Mouse (Mus musculus) small intestine, adult 2 months (tissue): ENCODE measurements at regions not wholly inside any gene's neighbourhood (a gene's known extent, or its start where the extent isn't known, plus 50 kb on each side); places are given as distances from the start of the nearest gene placed in this dataset.

Source experiments
- H3K27ac ChIP-seq: fragments of 200-500 bp; 2 replicates; pipeline ENCODE4 v1.5.1; 2012; ENCODE audit warnings: low read depth, low read length, control low read depth, inconsistent platforms; ENCODE audit not compliant: insufficient read depth
- H3K27me3 ChIP-seq: fragments of 200-500 bp; 2 replicates; pipeline ENCODE4 v1.6.1; 2012; ENCODE audit warnings: mild to moderate bottlenecking, moderate library complexity, low read length, inconsistent platforms; ENCODE audit not compliant: control insufficient read depth, insufficient read depth
- H3K36me3 ChIP-seq: fragments of 200-500 bp; 2 replicates; pipeline ENCODE4 v1.6.1; 2012; ENCODE audit warnings: mild to moderate bottlenecking, low read length, control low read depth, inconsistent platforms; ENCODE audit not compliant: control insufficient read depth, insufficient read depth
- H3K4me1 ChIP-seq: fragments of 200-500 bp; 2 replicates; pipeline ENCODE4 v1.6.1; 2012; ENCODE audit warnings: low read length, inconsistent platforms, mixed read lengths; ENCODE audit not compliant: control insufficient read depth, insufficient read depth, insufficient read length
- H3K4me3 ChIP-seq: fragments of 200-500 bp; 2 replicates; pipeline ENCODE4 v1.5.1; 2012; ENCODE audit warnings: low read depth, mild to moderate bottlenecking, control low read depth, inconsistent platforms, low read length, moderate library complexity
- CTCF ChIP-seq: fragments of 200-500 bp; IDR thresholded peaks from 2 replicates; pipeline ENCODE4 v1.5.1; 2012; ENCODE audit warnings: low read depth, mild to moderate bottlenecking, control low read depth, inconsistent platforms, low read length, moderate library complexity, mixed read lengths; ENCODE audit not compliant: insufficient replicate concordance, insufficient read length; ENCODE audit errors: extremely low read depth
- POLR2A ChIP-seq: fragments of 200-500 bp; IDR thresholded peaks from 2 replicates; pipeline ENCODE4 v1.6.1; 2012; ENCODE audit warnings: low read depth, mild to moderate bottlenecking, control low read depth, inconsistent platforms, low read length, moderate library complexity
- WGBS: fragments of 180-500 bp; shearing (Covaris S2); methylation state at CpG from one replicate; pipeline ENCODE4 v1.1.7; 2018; 5-methylcytosine and 5-hydroxymethylcytosine counted together

GRCm38 (mm10) chr14:99487981-99488380, 189.5 kb downstream of the Klf5 start:
- Histone ChIP-seq H3K4me1 (peaks cover 6% of the 10 kb centered on the region; the same call in 1 of the 2 replicates), H3K27me3 (no peaks in the 10 kb centered on the region), H3K27ac (no peak overlapping the region), H3K36me3 (no peaks in the 10 kb centered on the region), H3K4me3 (no peak overlapping the region)
- 40% methylated on average over 6 of the region's 6 CpGs for WGBS
- no peak for TF ChIP-seq POLR2A
- no peak for TF ChIP-seq CTCF

- 23% methylated on average over 4 of the region's 4 CpGs for WGBS
- Histone ChIP-seq H3K27ac (peak overlapping the region; percentile 100), H3K4me1 (peaks cover 8% of the 10 kb centered on the region; the same call in 1 of the 2 replicates), H3K4me3 (no peak overlapping the region), H3K36me3 (no peaks in the 10 kb centered on the region), H3K27me3 (no peaks in the 10 kb centered on the region)
- no peak for TF ChIP-seq POLR2A
- no peak for TF ChIP-seq CTCF
Measured at GRCm38 (mm10) chr14:99493197-99493596, 194.7 kb downstream of the Klf5 start.

DNA sequence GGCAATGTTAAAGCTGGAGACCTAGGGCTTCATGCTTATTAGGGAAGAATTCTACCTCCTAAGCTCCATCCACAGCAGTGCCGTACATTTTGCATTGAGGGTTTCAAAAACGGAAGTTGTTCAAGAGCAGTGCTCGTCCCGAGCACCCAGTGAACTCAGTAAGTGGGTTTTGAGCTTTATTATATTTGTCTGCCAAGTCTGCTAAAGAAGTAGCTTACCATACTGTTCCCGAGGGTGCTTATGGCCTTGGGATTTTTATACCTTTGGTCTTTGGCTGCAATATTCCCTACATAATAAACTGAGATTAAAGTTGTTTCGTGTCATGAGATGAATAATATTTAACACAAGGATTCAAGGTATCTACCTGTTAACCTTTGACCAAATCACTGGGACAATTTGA, 195.2 kb downstream of the Klf5 start:
- WGBS, result 20% methylated on average over 6 of the region's 6 CpGs
- H3K4me1 ChIP-seq, result peaks cover 7% of the 10 kb centered on the region; the same call in 1 of the 2 replicates
- TF ChIP-seq CTCF (no peak), POLR2A (no peak)
- no peaks in the 10 kb centered on the region for H3K36me3 ChIP-seq
- no peaks in the 10 kb centered on the region for H3K27me3 ChIP-seq
- no peak overlapping the region; the same call in 1 of the 2 replicates for H3K4me3 ChIP-seq
- H3K27ac ChIP-seq, result peak overlapping the region; percentile 100

GRCm38 (mm10) chr14:99499502-99500266, 201.2 kb downstream of the Klf5 start:
- TF ChIP-seq POLR2A, result no peak
- no peak for TF ChIP-seq CTCF
- Histone ChIP-seq H3K27me3 (no peaks in the 10 kb centered on the region), H3K36me3 (no peaks in the 10 kb centered on the region), H3K4me3 (no peak overlapping the region), H3K4me1 (no peaks in the 10 kb centered on the region; the same call in 1 of the 2 replicates), H3K27ac (no peak overlapping the region)
- 88% methylated on average over 7 of the region's 7 CpGs for WGBS

GRCm38 (mm10) chr14:99504909-99505308, 206.4 kb downstream of the Klf5 start:
- no peaks in the 10 kb centered on the region for H3K36me3 ChIP-seq
- TF ChIP-seq CTCF (no peak), POLR2A (no peak)
- no peak overlapping the region for H3K4me3 ChIP-seq
- H3K4me1 ChIP-seq, result no peaks in the 10 kb centered on the region
- 80% methylated on average over 4 of the region's 4 CpGs for WGBS
- H3K27me3 ChIP-seq, result no peaks in the 10 kb centered on the region
- H3K27ac ChIP-seq, result no peak overlapping the region

DNA sequence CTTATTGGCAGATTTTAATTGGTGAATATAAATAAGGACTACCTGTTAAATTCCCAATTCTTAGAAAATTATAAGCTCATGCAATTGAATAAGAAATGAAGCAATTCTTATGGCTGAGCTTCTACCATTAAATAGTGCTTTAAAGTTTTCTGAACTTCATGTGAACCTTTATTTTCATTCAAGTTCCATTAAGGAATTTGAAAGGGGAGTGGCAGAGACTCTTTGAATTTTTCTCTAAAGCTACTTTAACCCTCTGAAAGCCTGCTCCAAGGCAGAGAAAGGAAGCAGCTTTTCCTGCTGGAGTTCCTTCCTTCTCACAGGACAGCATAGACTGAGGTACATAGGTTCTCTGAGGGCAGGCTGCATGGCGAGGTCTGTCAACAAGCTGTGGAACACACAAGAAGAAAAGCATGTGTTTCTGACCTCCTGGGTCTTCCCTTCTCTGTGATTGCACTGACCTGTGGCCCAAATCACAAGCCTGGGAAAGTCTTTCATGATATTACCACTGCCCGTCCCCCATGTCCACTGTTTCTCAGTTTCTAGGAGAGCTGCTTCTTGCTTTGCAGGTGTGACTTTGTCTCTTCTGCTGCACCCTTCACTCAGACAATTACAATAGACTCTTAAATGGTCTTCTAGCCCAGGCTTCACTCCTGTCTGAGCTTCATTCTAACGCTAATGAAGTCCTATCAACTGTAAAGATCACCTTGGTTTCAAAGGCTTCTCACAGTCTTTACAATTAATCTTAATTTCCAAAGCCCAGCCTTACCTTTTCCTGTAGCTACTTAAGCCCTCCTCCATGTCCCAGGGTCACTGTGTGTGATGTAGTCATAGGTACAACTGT, 211.4 kb downstream of the Klf5 start:
- Histone ChIP-seq H3K36me3 (no peaks in the 10 kb centered on the region), H3K4me3 (no peak overlapping the region), H3K27me3 (no peaks in the 10 kb centered on the region), H3K4me1 (peaks cover 3% of the 10 kb centered on the region; the same call in 1 of the 2 replicates), H3K27ac (no peak overlapping the region)
- 83% methylated on average over 3 of the region's 3 CpGs for WGBS
- TF ChIP-seq CTCF, result no peak
- TF ChIP-seq POLR2A, result no peak

GRCm38 (mm10) chr14:99515474-99515873, 217.0 kb downstream of the Klf5 start:
- Histone ChIP-seq H3K36me3 (no peaks in the 10 kb centered on the region), H3K4me1 (peaks cover 5% of the 10 kb centered on the region; the same call in 1 of the 2 replicates), H3K27me3 (no peaks in the 10 kb centered on the region), H3K4me3 (no peak overlapping the region), H3K27ac (no peak overlapping the region)
- WGBS, result 57% methylated on average over 1 of the region's 1 CpGs
- TF ChIP-seq POLR2A (no peak), CTCF (no peak)
